Mouse (Mus musculus) leukemia stem cell, adult 10-12 weeks (primary cell): Measurements from ENCODE around the gene Tmem231. TPM values are rescaled to one million over a fixed set of nuclear protein-coding genes. Genes with fewer than 3 reads are reported as not detected.

Experiments used
- polyA plus RNA-seq: library from polyadenylated mRNA; stranded (reverse); fragments of >175 nt; gene quantifications from 2 replicates; pipeline ENCODE4 v1.2.3, GENCODE M21; 2012; ENCODE audit warnings: low replicate concordance

Tmem231 gene
- polyA plus RNA-seq, result 5.2 and 9.8 TPM in 2 replicates

GRCm38 (mm10) chr8:111933348-111934076, at the start of gene Tmem231:
Gene Tmem231 (minus strand): TSS chr8:111933881.

GRCm38 (mm10) chr8:111940171-111941100, 6.8 kb upstream of the Tmem231 start, which contains the start of gene Gabarapl2:
Gene Gabarapl2 (plus strand): TSS chr8:111940703.

GRCm38 (mm10) chr8:111909621-111910450, 23.8 kb downstream of the Tmem231 start, which contains the start of gene Chst5:
Gene Chst5 (minus strand): TSS chr8:111910447.

GRCm38 (mm10) chr8:111876355-111876948, 57.2 kb downstream of the Tmem231 start, which contains the start of gene Tmem170:
Gene Tmem170 (minus strand): TSS chr8:111876750.

Other genes with a start within 250 kb of the Tmem231 start
- gene Ctrb1, start 242.9 kb downstream of the Tmem231 start, polyA plus RNA-seq, result not detected in 2 replicates
- gene Bcar1, start 190.1 kb downstream of the Tmem231 start, polyA plus RNA-seq, result 2.8 and 4.4 TPM in 2 replicates
- gene Cfdp1, start 79.6 kb downstream of the Tmem231 start, polyA plus RNA-seq, result 2.6 and 7.8 TPM in 2 replicates
- gene Tmem170, start 57.1 kb downstream of the Tmem231 start, polyA plus RNA-seq, result 0.63 and 1.0 TPM in 2 replicates
- not detected in 2 replicates for gene Chst5, start 23.4 kb downstream of the Tmem231 start, polyA plus RNA-seq
- gene Gabarapl2, start 6.8 kb upstream of the Tmem231 start, polyA plus RNA-seq, result 0.55 and 1.4 TPM in 2 replicates
- gene Adat1, start 58.4 kb upstream of the Tmem231 start, polyA plus RNA-seq, result 0.17 and 2.9 TPM in 2 replicates
- 18.1 and 57.3 TPM in 2 replicates for gene Kars, start 77.4 kb upstream of the Tmem231 start, polyA plus RNA-seq
- 5.9 and 9.3 TPM in 2 replicates for gene Terf2ip, start 77.5 kb upstream of the Tmem231 start, polyA plus RNA-seq
- gene Gm6793, start 81.2 kb upstream of the Tmem231 start, polyA plus RNA-seq, result 0.14 TPM in 1 of 2 replicates, not detected in the other